Mouse (Mus musculus) hindbrain, embryonic 11.5 days (tissue): ENCODE data around the gene Epc2. TPM values are rescaled to one million over a fixed set of nuclear protein-coding genes. Genes with fewer than 3 reads are reported as not detected.

Source experiments
- ATAC-seq: fragments of 200-750 bp; cut with Nextera tagmentation; 2 replicates; pipeline ENCODE4 v1.8.0; 2017; ENCODE audit warnings: mild to moderate bottlenecking, moderate TSS enrichment, moderate library complexity; ENCODE audit not compliant: low FRiP score
- DNase-seq: peaks from one replicate; pipeline ENCODE4 v3.0.0-alpha.2; 2015; ENCODE audit warnings: low spot score
- H3K27ac ChIP-seq: fragments of 300-500 bp; sonication (generic); 2 replicates; pipeline ENCODE4 v1.5.1; 2014; ENCODE audit warnings: mild to moderate bottlenecking, low read depth, low read length
- H3K27me3 ChIP-seq: fragments of 300-500 bp; sonication (generic); 2 replicates; pipeline ENCODE4 v1.6.1; 2014; ENCODE audit warnings: mild to moderate bottlenecking, low read length, moderate library complexity, mixed read lengths; ENCODE audit not compliant: control insufficient read depth, insufficient read depth
- H3K36me3 ChIP-seq: fragments of 300-500 bp; sonication (generic); 2 replicates; pipeline ENCODE4 v1.6.1; 2014; ENCODE audit warnings: mild to moderate bottlenecking, low read length, moderate library complexity, mixed read lengths; ENCODE audit not compliant: control insufficient read depth, insufficient read depth
- H3K4me1 ChIP-seq: fragments of 300-500 bp; sonication (generic); replicated peaks from 2 replicates; pipeline ENCODE4 v1.6.1; 2014; ENCODE audit warnings: low read length, mixed read lengths; ENCODE audit not compliant: control insufficient read depth, insufficient read depth
- H3K4me2 ChIP-seq: fragments of 300-500 bp; sonication (generic); replicated peaks from 2 replicates; pipeline ENCODE4 v1.6.1; 2014; ENCODE audit warnings: mild to moderate bottlenecking, low read depth, low read length
- H3K4me3 ChIP-seq: fragments of 300-500 bp; sonication (generic); 2 replicates; pipeline ENCODE4 v1.5.1; 2014; ENCODE audit warnings: low read depth, low read length
- H3K9ac ChIP-seq: fragments of 300-500 bp; sonication (generic); 2 replicates; pipeline ENCODE4 v1.6.1; 2014; ENCODE audit warnings: low read depth, low read length
- H3K9me3 ChIP-seq: fragments of 300-500 bp; sonication (generic); 2 replicates; pipeline ENCODE4 v1.6.1; 2016; ENCODE audit warnings: low read length; ENCODE audit not compliant: control insufficient read depth
- WGBS: fragments of 180-500 bp; shearing (Covaris S2); extraction: QIAGEN DNeasy Blood & Tissue Kit; methylation state at CpG from one replicate; pipeline ENCODE4 v1.1.7; 2014; 5-methylcytosine and 5-hydroxymethylcytosine counted together
- polyA plus RNA-seq: library from polyadenylated mRNA; unstranded; fragments of >200 nt; fragmentation: Nextera tagmentation; extraction: Ambion mirVana; gene quantifications from 2 replicates; pipeline ENCODE4 v1.2.1, GENCODE M21; 2014

Gene Epc2
- polyA plus RNA-seq, 1 experiment from 2014 or later: 16.6 TPM

- H3K27ac ChIP-seq: no peak overlapping the region
- H3K36me3 ChIP-seq: no peaks in the 10 kb centered on the region
- H3K4me3 ChIP-seq: no peak overlapping the region
- H3K4me2 ChIP-seq: no peak overlapping the region
- H3K27me3 ChIP-seq: no peaks in the 10 kb centered on the region
- no peaks in the 10 kb centered on the region for H3K9me3 ChIP-seq
- ATAC-seq: no peak
- no peaks in the 10 kb centered on the region for H3K4me1 ChIP-seq
- H3K9ac ChIP-seq: no peak overlapping the region
- DNase-seq: no peak
- WGBS: 96% methylated on average over 2 of the region's 2 CpGs
Observed at GRCm38 (mm10) chr2:49583311-49583710, 132.0 kb downstream of the Epc2 start.

DNA sequence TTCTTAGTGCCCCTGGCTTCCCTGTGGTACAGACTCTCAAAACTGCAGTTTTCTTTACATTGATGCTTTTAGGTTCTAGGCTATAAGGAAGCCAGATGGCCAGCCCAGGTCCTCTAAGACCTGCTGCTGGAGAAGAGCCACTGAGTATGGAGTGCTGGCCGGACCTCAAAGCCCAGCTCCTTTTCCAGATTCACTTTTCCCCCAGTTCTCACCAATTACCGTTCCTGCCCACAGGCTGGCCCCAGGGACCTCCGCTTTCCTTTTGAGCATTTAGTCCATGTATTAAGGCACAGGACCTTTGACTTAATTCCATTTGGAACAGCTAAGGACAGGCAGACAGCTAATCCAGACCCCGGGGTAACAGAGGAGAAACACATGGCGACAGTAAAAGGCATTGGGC, 139.2 kb downstream of the Epc2 start:
- WGBS: 68% methylated on average over 5 of the region's 5 CpGs
- H3K9me3 ChIP-seq: no peaks in the 10 kb centered on the region
- H3K4me2 ChIP-seq: no peak overlapping the region

DNA sequence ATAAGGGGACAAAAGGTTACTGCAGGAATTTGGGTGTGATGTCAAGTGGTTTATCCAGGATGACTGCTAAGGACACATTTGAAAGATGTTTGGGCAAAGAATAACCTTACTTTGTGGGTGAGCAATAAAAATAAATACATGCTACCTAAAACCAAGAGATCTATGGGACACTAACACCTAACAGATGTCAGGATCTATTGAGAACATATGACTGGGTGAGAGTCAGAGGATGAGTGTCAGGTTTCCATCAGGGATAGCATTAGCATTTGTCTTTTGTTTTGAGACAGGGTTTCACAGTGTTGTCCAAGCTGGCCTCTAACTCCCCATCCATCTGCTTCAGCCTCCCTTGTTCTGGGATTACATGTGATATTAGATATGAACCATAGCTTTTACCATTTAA, 141.6 kb downstream of the Epc2 start:
- no peak overlapping the region for H3K4me2 ChIP-seq
- H3K4me1 ChIP-seq: no peaks in the 10 kb centered on the region
- DNase-seq (no peak), ATAC-seq (no peak)
- H3K27ac ChIP-seq: no peak overlapping the region
- no peaks in the 10 kb centered on the region for H3K27me3 ChIP-seq
- H3K4me3 ChIP-seq: no peak overlapping the region
- no peak overlapping the region for H3K9ac ChIP-seq
- no peaks in the 10 kb centered on the region for H3K36me3 ChIP-seq
- no peaks in the 10 kb centered on the region for H3K9me3 ChIP-seq

More for the DNA sequence above, 139.2 kb downstream of the Epc2 start:
- DNase-seq (no peak), ATAC-seq (no peak)
- Histone ChIP-seq H3K4me1 (no peaks in the 10 kb centered on the region), H3K27ac (no peak overlapping the region), H3K27me3 (no peaks in the 10 kb centered on the region), H3K36me3 (no peaks in the 10 kb centered on the region), H3K4me3 (no peak overlapping the region), H3K9ac (no peak overlapping the region)

GRCm38 (mm10) chr2:49594886-49595285, 143.6 kb downstream of the Epc2 start:
- no peaks in the 10 kb centered on the region for H3K27me3 ChIP-seq
- WGBS: 88% methylated on average over 7 of the region's 7 CpGs
- H3K9ac ChIP-seq: no peak overlapping the region

DNA sequence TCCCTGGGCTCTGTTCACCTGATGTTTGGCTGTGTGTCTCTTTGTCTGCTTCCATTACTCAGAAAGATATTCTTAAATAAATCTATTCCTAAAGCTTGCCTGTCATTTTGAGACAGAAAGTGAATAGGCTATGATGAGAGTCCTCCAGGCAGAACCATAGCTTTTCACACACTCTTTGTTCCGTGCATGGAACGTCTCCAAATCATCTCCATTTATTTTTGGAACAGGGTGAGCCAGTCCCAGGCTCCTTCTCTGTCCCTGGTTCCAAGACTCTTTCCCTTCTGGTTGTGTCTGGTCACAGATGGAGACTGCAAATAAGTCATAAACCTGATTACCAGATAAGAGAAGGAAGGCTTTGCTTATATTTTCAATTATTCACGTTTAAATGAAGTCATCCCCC, 145.0 kb downstream of the Epc2 start:
- Histone ChIP-seq H3K27me3 (no peaks in the 10 kb centered on the region), H3K4me2 (no peak overlapping the region), H3K36me3 (no peaks in the 10 kb centered on the region), H3K9ac (no peak overlapping the region), H3K9me3 (no peaks in the 10 kb centered on the region), H3K4me1 (no peaks in the 10 kb centered on the region), H3K27ac (no peak overlapping the region), H3K4me3 (no peak overlapping the region)
- DNase-seq (no peak), ATAC-seq (no peak)
- WGBS: 87% methylated on average over 3 of the region's 3 CpGs

More at GRCm38 (mm10) chr2:49594886-49595285, 143.6 kb downstream of the Epc2 start:
- Histone ChIP-seq H3K4me2 (no peak overlapping the region), H3K4me3 (no peak overlapping the region), H3K27ac (no peak overlapping the region), H3K4me1 (no peaks in the 10 kb centered on the region), H3K9me3 (no peaks in the 10 kb centered on the region), H3K36me3 (no peaks in the 10 kb centered on the region)
- DNase-seq (no peak), ATAC-seq (no peak)

GRCm38 (mm10) chr2:49600021-49600681, 148.9 kb downstream of the Epc2 start:
- no peaks in the 10 kb centered on the region for H3K36me3 ChIP-seq
- peak; percentile 75 for ATAC-seq
- no peaks in the 10 kb centered on the region for H3K27me3 ChIP-seq
- no peak overlapping the region for H3K4me3 ChIP-seq
- 54% methylated on average over 7 of the region's 7 CpGs for WGBS
- no peak overlapping the region for H3K4me2 ChIP-seq
- H3K4me1 ChIP-seq: no peaks in the 10 kb centered on the region
- H3K9me3 ChIP-seq: no peaks in the 10 kb centered on the region
- H3K27ac ChIP-seq: 0 out of 2 replicates have a peak overlapping the region, but pooled peaks have one; percentile 2
- peak; percentile 25 for DNase-seq
- H3K9ac ChIP-seq: no peak overlapping the region

Other genes with a start within 250 kb of the Epc2 start
- 112 and 115 TPM in 2 replicates for gene Kif5c, start 167.8 kb downstream of the Epc2 start, polyA plus RNA-seq